Mouse (Mus musculus) adrenal gland, postnatal 25 days (tissue): ENCODE measurements around the gene Fkbpl. TPM values are rescaled to one million over a fixed set of nuclear protein-coding genes. Genes with fewer than 3 reads are reported as not detected.

ENCODE experiments used
- DNase-seq: peaks from one replicate; pipeline ENCODE4 v3.0.0; 2021; ENCODE audit warnings: mixed read lengths
- total RNA-seq: library from RNA; stranded (reverse); gene quantifications from 2 replicates; pipeline ENCODE4 v1.2.3, GENCODE M21; 2021

Gene Fkbpl
- total RNA-seq, 1 experiment from 2014 or later = 13.4 TPM

DNA sequence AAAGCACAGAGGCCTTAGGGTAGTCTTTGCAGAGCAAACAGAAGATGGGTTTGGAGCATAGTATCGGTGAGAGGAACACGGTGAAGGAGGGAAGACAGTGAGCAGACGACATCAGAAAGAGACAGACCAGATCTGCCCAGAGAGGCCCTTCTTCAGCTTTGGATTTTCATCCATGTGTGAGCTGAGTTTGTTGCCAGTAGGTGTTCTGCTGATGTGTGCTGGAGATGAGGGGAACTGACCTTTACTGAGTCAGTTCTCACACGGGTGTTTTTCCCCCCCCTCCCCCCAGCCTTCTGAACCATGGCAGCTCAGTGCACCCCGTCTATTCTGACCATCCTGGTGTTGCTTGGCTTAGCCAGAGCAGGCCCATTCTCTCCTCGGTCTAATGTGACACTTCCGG lies 25.7 kb downstream of the Fkbpl start, which contains the start of gene Tnxb:
TSS of gene Tnxb (plus strand) at position 301 of the 400 bp plus-strand sequence.
- no peak for DNase-seq

DNA sequence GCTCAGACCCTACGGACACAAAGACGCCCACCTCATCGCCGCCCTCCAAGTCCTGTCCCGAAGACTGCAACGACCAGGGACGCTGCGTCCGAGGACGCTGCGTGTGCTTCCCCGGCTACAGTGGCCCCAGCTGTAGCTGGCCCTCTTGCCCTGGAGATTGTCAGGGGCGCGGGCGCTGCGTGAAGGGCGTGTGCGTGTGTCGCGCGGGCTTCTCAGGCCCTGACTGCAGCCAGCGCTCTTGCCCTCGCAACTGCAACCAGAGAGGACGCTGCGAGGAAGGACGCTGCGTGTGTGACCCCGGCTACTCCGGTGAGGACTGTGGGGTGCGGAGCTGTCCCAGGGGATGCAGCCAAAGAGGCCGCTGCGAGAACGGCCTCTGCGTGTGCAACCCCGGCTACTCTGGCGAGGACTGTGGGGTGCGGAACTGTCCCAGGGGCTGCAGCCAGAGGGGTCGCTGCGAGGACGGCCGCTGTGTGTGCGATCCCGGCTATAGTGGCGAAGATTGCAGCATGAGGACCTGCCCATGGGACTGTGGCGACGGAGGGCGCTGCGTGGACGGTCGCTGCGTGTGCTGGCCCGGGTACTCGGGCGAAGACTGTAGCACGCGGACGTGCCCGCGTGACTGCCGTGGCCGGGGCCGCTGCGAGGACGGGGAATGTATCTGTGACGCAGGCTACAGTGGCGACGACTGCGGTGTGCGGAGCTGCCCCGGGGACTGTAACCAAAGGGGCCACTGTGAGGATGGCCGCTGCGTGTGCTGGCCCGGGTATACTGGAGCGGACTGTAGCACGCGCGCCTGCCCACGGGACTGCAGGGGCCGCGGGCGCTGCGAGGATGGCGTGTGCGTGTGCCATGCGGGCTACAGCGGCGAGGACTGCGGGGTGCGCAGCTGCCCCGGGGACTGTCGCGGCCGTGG lies 26.8 kb downstream of the Fkbpl start:
- DNase-seq = no peak

DNA sequence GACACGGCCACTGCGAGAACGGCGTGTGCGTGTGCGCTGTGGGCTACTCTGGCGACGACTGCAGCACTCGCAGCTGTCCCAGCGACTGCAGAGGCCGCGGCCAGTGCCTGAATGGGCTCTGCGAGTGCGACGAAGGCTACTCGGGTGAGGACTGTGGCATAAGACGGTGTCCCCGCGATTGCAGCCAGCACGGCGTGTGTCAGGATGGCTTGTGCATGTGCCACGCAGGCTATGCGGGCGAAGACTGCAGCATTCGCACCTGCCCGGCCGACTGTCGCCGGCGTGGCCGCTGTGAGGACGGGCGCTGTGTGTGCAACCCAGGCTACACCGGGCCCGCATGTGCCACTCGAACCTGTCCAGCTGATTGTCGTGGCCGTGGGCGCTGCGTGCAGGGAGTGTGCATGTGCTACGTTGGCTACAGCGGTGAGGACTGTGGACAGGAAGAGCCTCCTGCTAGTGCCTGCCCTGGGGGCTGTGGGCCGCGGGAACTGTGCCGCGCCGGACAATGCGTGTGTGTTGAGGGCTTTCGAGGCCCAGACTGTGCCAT lies 27.8 kb downstream of the Fkbpl start:
- DNase-seq = no peak

DNA sequence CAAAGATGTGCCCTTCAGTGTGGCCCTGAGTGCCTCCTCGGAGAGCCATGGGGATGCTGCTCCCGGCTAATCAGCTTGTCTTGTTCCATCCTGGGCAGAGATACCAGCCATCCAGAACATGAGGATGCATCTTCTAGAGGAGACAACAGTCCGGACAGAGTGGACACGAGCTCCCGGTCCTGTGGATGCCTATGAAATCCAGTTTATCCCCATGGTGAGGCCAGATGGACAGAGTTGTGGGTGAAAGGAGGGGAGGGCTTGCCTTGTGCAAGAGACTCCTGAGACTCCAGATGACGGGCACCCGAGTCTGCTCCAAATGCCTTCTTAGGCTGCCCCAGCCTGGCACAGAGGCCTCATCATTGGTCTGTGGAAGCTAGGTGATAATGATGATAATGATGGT lies 28.6 kb downstream of the Fkbpl start:
- no peak for DNase-seq

DNA sequence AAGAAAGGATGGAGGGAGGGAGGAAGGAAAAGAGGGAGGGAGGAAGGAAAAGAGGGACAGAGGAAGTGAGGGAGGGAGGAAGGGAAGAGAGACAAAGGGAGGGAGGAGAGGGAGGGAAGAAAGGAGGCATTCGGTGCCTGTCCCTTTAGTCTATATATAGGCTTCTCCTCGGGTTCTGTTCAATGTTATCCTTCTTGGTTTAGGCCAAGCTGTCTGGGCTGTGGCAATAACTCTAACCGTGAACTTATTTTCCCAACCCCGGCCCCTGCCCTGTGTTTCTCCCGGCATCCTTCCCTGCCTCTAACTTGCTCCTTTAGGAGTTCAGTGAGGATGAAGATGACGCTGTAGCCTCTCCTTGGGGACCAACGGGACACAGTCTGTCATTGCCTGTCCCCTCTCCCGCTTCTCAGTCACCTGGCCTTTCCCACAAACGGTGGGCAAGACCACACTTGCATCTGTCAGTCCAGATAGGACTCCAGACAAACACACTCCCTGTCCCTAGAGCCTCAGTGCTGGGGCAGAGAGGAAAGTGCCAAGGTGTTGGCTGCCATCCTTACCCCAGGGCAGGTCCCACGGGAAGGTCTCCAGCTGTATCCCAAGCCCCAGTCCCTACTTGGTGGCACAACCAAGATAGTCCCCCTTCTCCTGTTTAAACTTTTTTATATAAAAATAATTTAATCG lies 30.1 kb downstream of the Fkbpl start:
- no peak for DNase-seq

DNA sequence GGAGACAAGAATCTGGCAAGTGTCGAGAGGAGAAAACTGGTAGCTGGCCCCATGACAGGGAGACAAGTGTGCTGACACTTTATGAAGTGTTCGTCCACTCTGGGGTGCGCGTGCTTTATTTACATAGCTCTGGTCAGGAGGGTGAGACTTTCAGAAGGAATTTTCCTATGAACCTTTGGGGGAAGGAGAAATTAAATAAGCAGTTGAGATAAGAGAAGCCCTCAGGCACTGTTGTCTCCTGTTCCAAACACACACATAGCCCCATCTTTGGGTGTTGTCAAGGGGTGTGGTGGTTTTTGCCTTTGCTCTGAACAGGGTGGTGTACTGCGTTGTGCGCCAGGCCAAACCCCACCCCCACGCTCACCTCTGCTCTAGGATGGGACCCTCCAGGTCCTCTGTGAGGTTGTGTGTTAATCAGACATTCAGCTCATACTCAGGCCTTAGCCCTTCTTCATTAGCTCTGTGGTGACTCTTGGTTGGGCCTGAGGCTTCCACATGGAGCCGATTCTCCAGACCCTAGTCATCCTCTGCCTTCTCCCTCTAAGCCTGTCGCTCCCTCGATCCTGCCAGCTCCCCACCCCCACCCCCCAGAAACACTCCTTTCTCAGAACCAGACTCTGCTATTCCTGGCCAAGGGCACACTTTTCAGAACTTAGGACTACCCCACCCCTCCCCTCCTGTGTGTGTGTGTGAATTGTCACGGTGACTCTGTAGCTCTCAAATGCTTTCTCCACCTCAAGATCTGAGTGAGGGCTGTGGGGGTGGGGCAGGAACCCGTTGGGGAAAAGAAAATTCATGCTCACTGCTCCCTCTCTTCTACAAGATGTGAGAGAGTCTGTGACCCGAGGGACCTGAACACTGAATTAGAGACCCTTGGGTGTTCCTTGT lies 30.9 kb downstream of the Fkbpl start:
- no peak for DNase-seq

DNA sequence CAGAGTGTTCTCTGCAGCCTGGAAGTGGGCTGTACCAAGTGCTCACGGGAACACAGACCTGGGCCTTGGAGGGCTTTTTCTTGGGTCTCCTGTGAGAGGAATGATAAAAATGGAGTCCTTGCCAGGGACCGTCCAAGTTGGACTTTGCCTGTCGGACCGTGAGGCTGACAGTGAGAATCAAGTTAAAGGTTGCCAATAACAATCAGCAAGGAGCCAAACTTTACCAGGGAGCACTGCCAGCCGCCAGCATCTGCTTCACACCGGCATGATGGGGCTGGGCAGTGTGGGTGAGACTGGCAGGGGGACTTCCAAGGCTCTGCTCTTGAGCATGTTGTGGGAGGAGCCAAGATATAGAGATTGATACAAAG lies 31.5 kb downstream of the Fkbpl start:
- no peak for DNase-seq

DNA sequence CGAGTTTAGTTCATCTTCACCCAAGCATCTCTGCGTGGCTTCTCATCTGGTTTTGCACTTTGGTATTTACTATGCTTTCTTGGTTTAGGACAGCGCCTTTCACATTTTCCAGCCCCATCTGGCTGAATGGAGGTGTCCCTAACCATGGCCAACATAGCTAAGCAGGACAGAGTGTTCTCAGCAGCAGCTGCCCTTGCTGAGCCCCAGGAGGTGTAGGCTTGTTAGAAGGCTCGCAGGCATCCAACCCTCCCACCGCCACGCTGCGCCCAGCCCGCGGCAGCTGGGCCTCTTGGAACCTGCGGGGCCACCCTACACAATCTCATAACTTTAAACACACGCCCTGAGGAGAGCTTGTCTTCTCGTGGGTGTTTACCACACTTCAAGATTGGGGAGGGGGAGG lies 32.1 kb downstream of the Fkbpl start:
- DNase-seq = no peak

DNA sequence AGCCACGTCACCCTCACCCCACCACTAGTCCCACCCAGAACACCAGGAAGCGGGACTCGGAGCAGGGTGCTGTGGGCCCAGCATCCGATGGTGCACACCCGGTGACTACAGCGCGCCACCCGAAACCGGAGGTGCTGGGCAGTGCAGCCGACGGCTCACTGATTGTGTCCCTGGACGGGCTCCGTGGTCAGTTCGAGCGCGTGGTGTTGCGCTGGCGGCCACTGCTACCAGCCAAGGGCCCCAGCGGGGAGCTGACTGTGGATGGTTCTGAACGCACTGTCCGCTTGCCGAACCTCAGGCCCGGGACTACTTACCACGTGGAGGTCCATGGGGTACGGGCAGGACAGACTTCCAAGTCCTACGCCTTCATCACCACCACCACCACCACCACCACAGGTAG lies 35.6 kb downstream of the Fkbpl start:
- DNase-seq = no peak

DNA sequence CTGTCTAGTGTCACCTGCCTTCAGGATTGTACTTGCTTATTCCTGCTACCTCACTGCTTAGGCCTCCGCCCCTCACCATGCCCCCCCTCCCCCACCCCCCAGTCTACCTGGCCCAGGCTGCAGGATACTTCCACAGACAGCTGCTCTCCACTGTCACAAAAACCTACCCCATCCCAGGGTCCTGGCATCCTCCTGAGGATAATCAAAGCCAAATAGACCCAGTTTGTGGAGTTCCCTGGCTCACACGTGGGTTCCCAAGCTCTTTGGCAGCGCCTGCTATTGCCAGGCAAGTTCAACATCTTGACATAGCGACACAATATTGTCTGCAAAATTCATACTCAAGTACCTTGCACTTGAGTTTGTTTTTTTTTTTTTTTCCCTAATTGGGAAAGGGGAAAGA lies 36.1 kb downstream of the Fkbpl start:
- DNase-seq = no peak

DNA sequence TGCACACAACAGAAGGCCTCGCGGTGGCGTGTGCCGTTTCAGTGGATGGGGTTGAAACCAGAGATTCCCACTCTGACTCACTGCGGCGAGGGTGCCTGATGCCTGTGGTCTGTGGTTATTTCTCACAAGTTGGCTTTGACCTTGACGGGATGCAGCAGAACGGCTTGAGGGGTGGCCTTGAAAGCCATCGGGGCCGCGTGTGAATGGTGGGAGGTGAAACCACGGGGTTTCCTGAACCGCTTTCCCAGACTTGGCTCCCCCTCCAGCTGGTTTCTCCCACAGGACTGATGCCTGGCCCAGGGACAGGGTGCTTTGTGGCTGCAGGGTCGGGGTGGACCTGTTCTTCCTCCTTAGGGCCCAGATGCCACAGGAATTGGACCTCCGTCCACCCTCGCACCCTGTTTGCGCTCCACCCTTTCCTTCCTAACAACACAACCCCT lies 36.6 kb downstream of the Fkbpl start:
- peak; percentile 71 for DNase-seq

DNA sequence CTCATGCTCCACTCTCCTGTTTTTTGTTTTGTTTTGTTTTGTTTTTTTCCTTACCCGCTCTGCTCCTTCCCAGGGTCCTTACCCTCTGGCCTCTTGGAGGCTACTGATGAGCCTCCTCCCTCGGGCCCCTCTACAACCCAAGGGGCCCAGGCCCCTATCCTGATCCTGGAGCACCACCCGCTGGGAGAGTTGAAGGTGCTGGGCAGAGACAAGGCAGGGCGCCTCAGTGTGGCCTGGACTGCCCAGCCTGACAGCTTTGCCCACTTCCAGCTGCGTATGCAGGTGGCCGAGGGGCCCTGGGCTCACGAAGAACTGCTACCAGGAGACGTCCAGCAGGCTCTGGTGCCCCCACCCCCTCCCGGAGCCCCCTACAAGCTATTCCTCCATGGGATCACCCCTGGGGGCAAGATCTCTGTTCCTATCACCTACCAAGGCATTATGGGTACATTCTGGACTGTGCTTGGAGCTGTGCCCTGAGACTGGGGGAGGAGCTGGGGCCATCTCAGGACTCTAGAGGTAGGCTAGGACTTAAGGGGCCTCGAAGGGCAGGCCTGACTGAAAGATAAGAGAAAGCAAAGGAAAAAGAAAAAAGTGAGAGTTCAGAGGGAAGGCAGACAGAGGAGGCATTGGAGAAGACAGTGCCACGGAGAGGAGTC lies 37.4 kb downstream of the Fkbpl start:
- DNase-seq = no peak

DNA sequence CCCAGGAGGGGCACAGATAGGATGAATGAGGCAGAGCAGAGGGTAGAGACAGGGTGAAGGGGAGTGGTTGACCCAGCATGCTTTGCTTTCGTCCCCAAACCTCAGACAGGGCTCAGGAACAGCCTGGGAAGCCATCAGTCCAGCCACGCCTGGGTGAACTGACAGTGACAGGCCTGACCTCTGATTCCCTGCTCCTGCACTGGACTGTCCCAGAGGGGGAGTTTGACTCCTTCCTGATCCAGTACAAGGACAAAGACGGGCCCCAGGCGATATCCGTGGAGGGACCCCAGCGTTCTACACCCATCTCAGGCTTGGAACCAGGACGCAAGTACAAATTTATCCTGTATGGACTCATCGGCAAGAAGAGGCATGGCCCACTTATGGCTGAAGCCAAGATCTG lies 38.6 kb downstream of the Fkbpl start:
- no peak for DNase-seq

DNA sequence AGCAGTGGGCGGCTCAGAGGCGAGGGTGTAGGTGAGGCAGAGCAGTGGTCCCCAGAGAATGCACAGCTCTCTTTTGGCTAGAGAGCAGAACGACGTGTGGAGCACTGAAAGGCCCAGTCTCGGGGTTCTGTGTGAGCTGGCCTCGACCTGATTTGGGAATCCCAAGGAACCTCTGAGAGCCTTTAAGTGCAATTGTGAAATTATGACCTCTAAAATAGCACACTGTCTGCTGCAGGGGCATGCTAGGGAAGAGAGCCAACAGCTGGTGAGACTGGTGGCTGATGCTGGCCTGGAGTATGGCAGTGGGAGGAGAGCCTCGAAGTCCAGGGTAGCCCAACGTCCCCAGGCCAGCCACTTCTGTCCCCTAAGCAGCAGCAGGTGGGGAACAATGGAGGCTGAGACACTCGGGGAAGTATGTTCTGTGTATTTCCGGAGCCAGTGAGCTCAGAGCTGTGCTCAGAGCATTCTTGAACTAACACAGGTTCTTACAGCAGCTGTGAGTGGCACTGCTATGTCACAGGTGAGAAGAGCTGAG lies 39.2 kb downstream of the Fkbpl start:
- no peak for DNase-seq

DNA sequence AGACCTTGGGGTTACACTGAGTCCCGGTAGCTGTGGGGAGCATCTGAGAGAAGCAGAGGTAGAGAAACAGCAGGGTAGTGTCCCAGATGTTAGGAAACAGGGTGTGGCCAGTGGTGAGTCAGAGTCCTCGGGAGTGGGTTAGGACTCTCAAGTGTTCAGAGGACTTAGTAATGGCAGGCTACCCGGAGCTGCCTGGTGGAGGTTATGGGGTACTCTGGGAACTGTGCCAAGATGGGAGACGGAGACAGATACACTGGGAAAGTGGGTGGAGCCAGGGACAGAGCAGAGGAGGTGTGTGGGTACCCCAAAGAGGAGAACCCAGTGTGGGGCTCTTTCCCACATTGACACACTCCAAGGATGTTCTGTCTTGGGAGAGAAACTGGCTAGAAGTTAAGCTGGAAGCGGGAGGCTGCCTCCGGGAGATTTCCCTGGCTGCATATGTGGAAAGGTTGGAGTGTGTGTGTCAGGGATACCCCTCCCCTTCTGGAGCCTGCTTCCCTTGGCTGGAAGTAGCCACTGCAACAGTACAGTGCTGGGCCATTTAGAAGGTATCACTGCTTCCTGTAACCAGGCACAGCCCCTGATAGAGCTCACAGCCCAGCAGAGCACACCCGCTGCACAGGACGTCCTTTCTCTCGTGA lies 39.8 kb downstream of the Fkbpl start:
- DNase-seq = no peak

DNA sequence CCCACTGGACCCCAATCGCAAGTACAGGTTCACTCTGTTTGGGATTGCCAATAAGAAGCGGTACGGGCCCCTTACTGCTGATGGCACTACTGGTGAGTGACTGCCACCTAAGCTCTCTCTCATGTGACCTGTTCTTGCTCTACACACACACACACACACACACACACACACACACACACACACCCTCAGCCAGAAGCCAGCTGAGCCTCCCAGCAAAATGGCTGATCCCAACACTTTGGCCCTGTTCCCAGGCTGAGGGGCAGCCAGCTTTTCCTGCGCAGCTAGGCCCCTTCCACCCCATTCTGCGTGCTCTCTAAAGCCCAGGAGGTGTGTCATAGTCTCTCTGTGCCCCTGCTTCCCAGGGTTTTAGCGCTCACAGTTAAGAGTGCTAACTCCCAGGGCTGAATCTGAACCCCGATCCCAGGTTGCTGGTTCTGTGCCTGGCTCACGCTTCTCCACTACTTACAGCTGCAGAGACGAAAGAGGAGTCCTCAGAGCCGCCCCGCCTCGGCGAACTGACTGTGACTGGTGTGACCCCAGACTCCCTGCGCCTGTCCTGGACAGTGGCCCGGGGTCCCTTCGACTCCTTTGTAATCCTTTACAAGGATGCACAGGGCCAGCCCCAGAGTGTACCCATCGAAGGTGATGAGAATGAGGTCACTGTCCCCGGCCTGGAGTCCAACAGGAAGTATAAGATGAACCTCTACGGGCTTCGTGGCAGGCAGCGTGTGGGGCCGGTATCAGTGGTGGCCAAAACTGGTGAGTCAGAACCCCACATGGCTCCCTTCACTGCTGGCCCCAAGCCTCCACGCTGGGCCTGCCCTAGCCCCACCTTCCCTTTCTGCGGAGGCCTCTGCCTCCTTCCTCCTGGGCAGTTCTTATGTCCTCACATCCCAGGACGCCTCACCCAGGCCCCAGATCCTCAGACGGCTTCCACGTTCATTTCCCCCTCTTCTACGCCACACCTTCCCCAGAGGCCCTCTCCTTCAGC lies 40.9 kb downstream of the Fkbpl start:
- DNase-seq = no peak

DNA sequence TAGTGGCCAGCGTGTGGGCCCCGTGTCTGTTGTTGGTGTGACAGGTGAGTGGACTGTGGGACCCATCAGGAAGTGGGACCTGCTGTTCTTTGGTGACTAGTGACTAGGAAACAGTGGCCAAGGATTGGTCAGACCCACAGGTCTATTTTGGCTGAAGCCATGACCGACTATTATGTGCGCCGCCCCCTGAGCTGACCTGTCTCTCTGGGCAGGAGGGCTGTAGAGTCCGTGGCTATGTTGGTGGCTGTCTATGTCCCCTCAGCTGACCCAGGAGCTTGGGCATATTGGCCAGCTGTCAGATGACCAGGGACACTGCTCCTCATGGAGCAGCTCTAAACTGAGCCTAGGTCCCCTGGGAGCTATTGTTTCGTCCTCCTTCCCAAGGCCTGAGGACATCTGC lies 44.3 kb downstream of the Fkbpl start:
- no peak for DNase-seq

DNA sequence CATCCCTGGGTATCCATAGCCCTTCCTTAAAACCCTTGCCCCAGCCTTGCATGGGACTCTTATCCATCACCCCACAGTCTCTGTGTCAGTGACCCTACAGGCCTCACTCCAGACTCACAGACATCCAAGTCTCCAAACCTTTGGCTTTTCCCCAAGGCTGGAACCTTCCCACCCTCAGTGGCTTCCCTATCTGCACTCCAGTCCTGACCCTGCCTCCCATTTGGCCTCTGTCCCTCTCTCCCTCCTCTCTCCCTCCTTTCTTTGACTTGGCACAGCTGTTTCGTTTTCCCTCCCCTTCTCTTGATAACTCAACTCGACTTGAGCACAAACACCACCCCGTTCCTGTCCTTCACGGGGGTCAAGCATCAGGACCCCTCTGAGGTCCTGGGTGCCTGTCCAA lies 45.9 kb downstream of the Fkbpl start:
- DNase-seq = no peak

DNA sequence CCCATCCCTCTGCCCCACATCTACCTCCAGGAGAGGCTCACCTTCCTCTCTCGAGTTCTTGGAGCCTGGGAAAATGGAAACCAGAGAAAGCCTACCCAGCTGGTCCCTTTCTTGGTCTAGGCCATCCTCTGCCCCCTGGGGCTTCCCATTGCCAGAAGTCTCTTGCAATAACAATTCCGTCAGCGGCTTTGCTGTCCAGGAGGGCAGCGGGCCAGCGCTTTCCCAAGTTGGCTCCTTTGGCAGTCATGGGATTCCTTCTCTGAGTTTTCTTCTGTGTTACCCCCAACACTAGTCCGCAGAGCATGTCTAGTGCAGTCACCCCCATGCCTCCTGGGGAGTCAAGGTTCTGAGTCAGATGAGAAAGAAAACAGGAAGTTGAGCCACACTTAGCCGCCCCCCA lies 48.3 kb downstream of the Fkbpl start:
- peak; percentile 63 for DNase-seq
